Comparison of ENCODE assay signal across 21 mouse cellular contexts in genomic region chr2:148532051-148532450, GRCm38 (mm10).
A peak's percentile ranks its signal among the peaks of the same experiment; 100 is the strongest.
DNase-seq lines count a peak whose midpoint lies in the region; ATAC-seq and TF ChIP-seq lines count a peak whose summit lies in the region.
"Had no signal": no experiment of that assay in that cellular context is flagged by ENCODE, and none has a peak within 500 bp of the region (broad histone marks: within the 10 kb centered on the region; RNA-seq: fewer than 3 reads in every experiment).

No protein-coding gene starts in this region.

- no peak for DNase-seq in heart, adult 2 months
- DNase-seq in heart, postnatal 10 days, result no peak
- peak; percentile 40 to 67 for DNase-seq in lung, adult 18-20 months
- no peak for DNase-seq in lung, adult 2 months
- DNase-seq in lung, postnatal 10 days, result peak; percentile 47
- DNase-seq in layer of hippocampus, postnatal 14 days (ENCODE audit: low spot score in 2 of 2), result no peak
- DNase-seq: adrenal gland, adult 2 months; cerebellum, adult 18-20 months; cerebellum, postnatal 14 days; liver; thymus, adult 2 months; thymus, postnatal 4 days had no signal

- 37% methylated on average over 4 of the region's 4 CpGs for WGBS in heart, adult 2 months
- WGBS in lung, adult 2 months, result 51% methylated on average over 4 of the region's 4 CpGs

- TF ChIP-seq CTCF in heart, adult 2 months (IDR thresholded peaks at IDR 0.05), result no peak
- no peak for TF ChIP-seq CTCF in lung, adult 2 months (IDR thresholded peaks at IDR 0.05; ENCODE audit: insufficient read depth, low read length)

- no peaks in the 10 kb centered on the region for H3K79me2 ChIP-seq in heart, adult 2 months (replicated peaks; ENCODE audit: control insufficient read depth, insufficient read depth, low read length)

- H3K4me3 ChIP-seq in heart, adult 2 months, result no peak overlapping the region
- H3K4me3 ChIP-seq in lung, adult 2 months (replicated peaks; ENCODE audit: extremely low read depth, low read depth, low read length), result no peak overlapping the region
- H3K4me3 ChIP-seq: forebrain, embryonic 13.5 days; limb, embryonic 10.5 days; liver, embryonic 15.5 days; midbrain, embryonic 12.5 days; neural tube, embryonic 15.5 days had no signal

- H3K36me3 ChIP-seq in heart, adult 2 months (ENCODE audit: control insufficient read depth, insufficient read depth, low read length), result no peaks in the 10 kb centered on the region
- H3K36me3 ChIP-seq: limb, embryonic 10.5 days; liver, embryonic 15.5 days; midbrain, embryonic 12.5 days; neural tube, embryonic 15.5 days had no signal

- ATAC-seq in CD4-positive, CD25-positive, alpha-beta regulatory T cell, adult 4 months, result no peak
- ATAC-seq: forebrain, embryonic 13.5 days; intestine, postnatal 0 days had no signal

- no peak overlapping the region for H3K9ac ChIP-seq in heart, adult 2 months (ENCODE audit: low read depth, low read length)
- H3K9ac ChIP-seq: forebrain, embryonic 13.5 days; liver, embryonic 15.5 days; midbrain, embryonic 12.5 days; neural tube, embryonic 15.5 days had no signal

- peaks cover 17% of the 10 kb centered on the region for H3K4me1 ChIP-seq in heart, adult 2 months (ENCODE audit: control insufficient read depth, insufficient read depth, low read length)
- H3K4me1 ChIP-seq in lung, adult 2 months (ENCODE audit: control insufficient read depth, insufficient read depth, low read length), result peaks cover 19% of the 10 kb centered on the region
- H3K4me1 ChIP-seq: forebrain, embryonic 13.5 days; liver, embryonic 15.5 days; midbrain, embryonic 12.5 days; neural tube, embryonic 15.5 days had no signal

- peak overlapping the region; percentile 30 for H3K27ac ChIP-seq in heart, adult 2 months
- H3K27ac ChIP-seq: forebrain, embryonic 13.5 days; kidney, postnatal 0 days; limb, embryonic 10.5 days; liver, embryonic 15.5 days; midbrain, embryonic 12.5 days; neural tube, embryonic 15.5 days; stomach, postnatal 0 days had no signal

- no peaks in the 10 kb centered on the region for H3K27me3 ChIP-seq in heart, adult 2 months (ENCODE audit: control insufficient read depth, insufficient read depth, low read length)
- H3K27me3 ChIP-seq: forebrain, embryonic 13.5 days; liver, embryonic 15.5 days; midbrain, embryonic 12.5 days; neural tube, embryonic 15.5 days had no signal

- 0 out of 2 replicates have a peak, but pooled peaks have one; percentile 10 for TF ChIP-seq POLR2A in heart, adult 2 months (IDR thresholded peaks at IDR 0.05; ENCODE audit: insufficient read depth, low read depth, low read length)
- TF ChIP-seq POLR2A in lung, adult 2 months (IDR thresholded peaks at IDR 0.05; ENCODE audit: borderline replicate concordance, extremely low read depth, low read depth, low read length), result no peak

- TF ChIP-seq EP300 in heart, adult 2 months (IDR thresholded peaks at IDR 0.05; ENCODE audit: insufficient read depth, low read depth, low read length), result 0 out of 2 replicates have a peak, but pooled peaks have one; percentile 63

- intact Hi-C loops in heart, adult 2 months (cut with DNase I), result loop anchor here (1.0 to 5.0 kb wide), 4 partner anchors 27 to 125 kb away; partner anchors contain the start of genes Cd93 and Thbd
- intact Hi-C loops in heart, postnatal 10 days (cut with DNase I), result no loop called here

Comparison
In these comparisons a context has a peak if more than half of its experiments do, and no peak if none do; other contexts are left out.
1. DNase-seq: peak in lung, adult 18-20 months (2 of 2) and lung, postnatal 10 days (single experiment); none in heart, adult 2 months (0 of 2), heart, postnatal 10 days (0 of 2), lung, adult 2 months (single experiment) and layer of hippocampus, postnatal 14 days (0 of 2).